Mouse (Mus musculus) heart, postnatal 0 days (tissue): ENCODE measurements at regions not wholly inside any gene's neighbourhood (a gene's known extent, or its start where the extent isn't known, plus 50 kb on each side); places are given as distances from the start of the nearest gene placed in this dataset.
"Not testable (repeated sequence)": the region's sequence is repeated elsewhere in the genome, so short reads cannot be mapped to it uniquely, and the experiment has no call there.

ENCODE experiments used
- ATAC-seq: fragments of 200-750 bp; cut with Nextera tagmentation; 2 replicates; pipeline ENCODE4 v1.8.0; 2017; ENCODE audit warnings: low read depth, moderate number of reproducible peaks, moderate library complexity; ENCODE audit not compliant: insufficient read depth
- DNase-seq: peaks from one replicate; pipeline ENCODE4 v3.0.0-alpha.2; 2016; ENCODE audit warnings: low spot score
- H3K27ac ChIP-seq: fragments of 300-500 bp; sonication (generic); 2 replicates; pipeline ENCODE4 v1.5.1; 2014; ENCODE audit warnings: low read depth, mild to moderate bottlenecking
- H3K27me3 ChIP-seq: fragments of 300-500 bp; sonication (generic); 2 replicates; pipeline ENCODE4 v1.6.1; 2014; ENCODE audit warnings: low read length, mixed read lengths; ENCODE audit not compliant: control insufficient read depth, insufficient read depth
- H3K36me3 ChIP-seq: fragments of 300-500 bp; sonication (generic); replicated peaks from 2 replicates; pipeline ENCODE4 v1.6.1; 2014; ENCODE audit warnings: low read length, mixed read lengths; ENCODE audit not compliant: control insufficient read depth, insufficient read depth
- H3K4me1 ChIP-seq: fragments of 300-500 bp; sonication (generic); 2 replicates; pipeline ENCODE4 v1.6.1; 2014; ENCODE audit warnings: antibody characterized with exemption; ENCODE audit not compliant: control insufficient read depth, insufficient read depth
- H3K4me2 ChIP-seq: fragments of 300-500 bp; sonication (generic); 2 replicates; pipeline ENCODE4 v1.6.1; 2014; ENCODE audit warnings: low read depth, mild to moderate bottlenecking, low read length, moderate library complexity
- H3K4me3 ChIP-seq: fragments of 300-500 bp; sonication (generic); 2 replicates; pipeline ENCODE4 v1.5.1; 2014; ENCODE audit warnings: low read depth, low read length
- H3K9ac ChIP-seq: fragments of 300-500 bp; sonication (generic); replicated peaks from 2 replicates; pipeline ENCODE4 v1.6.1; 2014; ENCODE audit warnings: low read depth, low read length, mixed read lengths
- H3K9me3 ChIP-seq: fragments of 300-500 bp; sonication (generic); replicated peaks from 2 replicates; pipeline ENCODE4 v1.6.1; 2016; ENCODE audit warnings: low read length; ENCODE audit not compliant: control insufficient read depth
- CTCF ChIP-seq: IDR thresholded peaks from 2 replicates; pipeline ENCODE4 v1.5.1; 2016; ENCODE audit warnings: antibody characterized with exemption, control low read depth, low read depth
- EP300 ChIP-seq: IDR thresholded peaks from 2 replicates; pipeline ENCODE4 v1.6.1; 2016; ENCODE audit warnings: antibody characterized with exemption, low read depth
- WGBS: fragments of 180-500 bp; shearing (Covaris S2); extraction: QIAGEN DNeasy Blood & Tissue Kit; methylation state at CpG from one replicate; pipeline ENCODE4 v1.1.7; 2014; 5-methylcytosine and 5-hydroxymethylcytosine counted together

DNA sequence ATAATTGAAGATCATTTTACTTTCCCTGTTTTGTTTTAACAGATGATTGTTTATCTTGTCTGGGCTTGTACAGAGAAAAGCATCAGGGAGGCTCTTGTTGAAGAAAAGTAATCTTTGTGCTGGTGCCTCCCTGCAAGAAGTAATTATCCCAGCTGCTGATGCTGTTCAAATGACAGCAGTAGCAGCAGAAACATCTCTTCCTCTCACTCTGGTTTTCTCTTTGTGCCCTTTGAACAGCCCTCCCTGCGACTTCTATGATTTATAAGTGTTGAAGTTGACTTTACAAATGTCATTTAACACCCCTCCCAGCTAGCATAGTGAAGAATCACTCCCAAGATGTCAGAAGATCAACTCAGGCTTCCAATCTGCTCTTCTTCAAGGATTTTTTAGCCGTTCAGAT lies 286.5 kb upstream of the Ghitm start:
- ATAC-seq: no peak
- Histone ChIP-seq H3K4me2 (no peak overlapping the region), H3K27ac (no peak overlapping the region), H3K9me3 (no peaks in the 10 kb centered on the region), H3K36me3 (no peaks in the 10 kb centered on the region), H3K4me3 (no peak overlapping the region), H3K27me3 (no peaks in the 10 kb centered on the region), H3K9ac (no peak overlapping the region), H3K4me1 (no peaks in the 10 kb centered on the region)
- no peak for DNase-seq
- TF ChIP-seq EP300 (no peak), CTCF (no peak)
- 39% methylated on average over 2 of the region's 2 CpGs for WGBS

DNA sequence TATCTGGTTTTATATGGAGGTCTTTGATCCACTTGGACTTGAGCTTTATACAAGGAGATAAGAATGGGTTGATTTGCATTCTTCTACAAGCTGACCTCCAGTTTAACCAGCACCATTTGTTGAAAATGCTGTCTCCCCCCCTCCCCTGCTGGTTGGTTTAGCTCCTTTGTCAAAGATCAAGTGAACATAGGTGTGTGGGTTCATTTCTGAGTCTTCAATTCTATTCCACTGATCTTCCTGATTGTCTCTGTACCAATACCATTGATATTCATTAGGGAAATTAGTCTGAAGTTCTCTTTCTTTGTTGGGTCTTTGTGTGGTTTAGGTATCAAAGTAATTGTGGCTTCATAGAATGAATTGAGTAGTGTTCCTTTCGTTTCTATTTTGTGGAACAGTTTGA lies 277.5 kb upstream of the Ghitm start:
- not testable (repeated sequence) for H3K9me3 ChIP-seq, H3K27me3 ChIP-seq, H3K4me3 ChIP-seq, H3K27ac ChIP-seq, H3K4me1 ChIP-seq, ATAC-seq, DNase-seq, H3K36me3 ChIP-seq, H3K4me2 ChIP-seq, H3K9ac ChIP-seq
- 19% methylated on average over 1 of the region's 1 CpGs for WGBS

DNA sequence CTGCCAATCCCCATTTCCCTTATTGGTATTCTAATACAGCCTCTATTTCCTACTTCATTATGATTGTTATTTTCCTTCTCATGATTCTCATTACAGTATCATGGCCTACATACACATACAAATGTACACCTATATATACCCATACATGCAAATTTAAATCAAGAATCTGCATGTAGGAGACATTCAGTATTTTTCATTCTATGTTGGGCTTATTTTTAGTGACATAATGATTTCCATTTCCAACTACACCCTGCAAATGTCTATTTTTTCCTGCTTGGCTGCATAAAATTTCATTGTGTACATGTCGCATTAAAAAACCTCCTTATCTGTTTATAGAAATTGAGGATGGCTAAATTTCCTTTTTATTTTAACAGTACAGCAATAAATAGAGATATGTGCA lies 236.9 kb upstream of the Ghitm start:
- H3K4me3 ChIP-seq: no peak overlapping the region
- TF ChIP-seq EP300: no peak
- no peak for TF ChIP-seq CTCF
- no peaks in the 10 kb centered on the region for H3K36me3 ChIP-seq
- H3K9ac ChIP-seq: no peak overlapping the region
- ATAC-seq (no peak), DNase-seq (no peak)
- H3K27me3 ChIP-seq: no peaks in the 10 kb centered on the region
- no peaks in the 10 kb centered on the region for H3K4me1 ChIP-seq
- no peaks in the 10 kb centered on the region for H3K9me3 ChIP-seq
- no peak overlapping the region for H3K27ac ChIP-seq
- no peak overlapping the region for H3K4me2 ChIP-seq
- 70% methylated on average over 1 of the region's 1 CpGs for WGBS

DNA sequence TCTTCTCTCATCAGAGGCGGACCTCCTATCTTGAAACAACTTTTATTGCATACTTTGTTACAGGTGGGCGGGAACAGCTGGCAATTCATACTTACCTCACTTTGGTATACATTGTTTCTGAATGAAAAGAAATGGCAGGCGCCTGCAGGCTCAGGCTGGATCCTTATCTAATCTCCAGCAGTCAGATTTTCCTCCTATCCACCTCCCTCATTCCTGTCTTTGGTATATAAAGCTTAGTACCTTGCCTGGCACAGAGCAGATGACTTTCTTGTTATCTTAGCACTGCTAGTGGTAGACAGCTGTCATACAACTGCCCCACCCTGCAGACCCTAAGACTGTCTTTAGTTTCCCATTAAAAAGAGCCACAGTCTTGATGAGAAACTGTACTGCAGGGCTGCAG lies 226.8 kb upstream of the Ghitm start:
- DNase-seq: no peak
- TF ChIP-seq CTCF (no peak), EP300 (no peak)
- no peak overlapping the region for H3K4me2 ChIP-seq
- H3K27me3 ChIP-seq: no peaks in the 10 kb centered on the region
- no peaks in the 10 kb centered on the region for H3K36me3 ChIP-seq
- H3K4me3 ChIP-seq: no peak overlapping the region
- no peak overlapping the region for H3K27ac ChIP-seq
- no peaks in the 10 kb centered on the region for H3K9me3 ChIP-seq
- 42% methylated on average over 3 of the region's 3 CpGs for WGBS
- ATAC-seq: no peak
- no peak overlapping the region for H3K9ac ChIP-seq
- no peaks in the 10 kb centered on the region for H3K4me1 ChIP-seq

DNA sequence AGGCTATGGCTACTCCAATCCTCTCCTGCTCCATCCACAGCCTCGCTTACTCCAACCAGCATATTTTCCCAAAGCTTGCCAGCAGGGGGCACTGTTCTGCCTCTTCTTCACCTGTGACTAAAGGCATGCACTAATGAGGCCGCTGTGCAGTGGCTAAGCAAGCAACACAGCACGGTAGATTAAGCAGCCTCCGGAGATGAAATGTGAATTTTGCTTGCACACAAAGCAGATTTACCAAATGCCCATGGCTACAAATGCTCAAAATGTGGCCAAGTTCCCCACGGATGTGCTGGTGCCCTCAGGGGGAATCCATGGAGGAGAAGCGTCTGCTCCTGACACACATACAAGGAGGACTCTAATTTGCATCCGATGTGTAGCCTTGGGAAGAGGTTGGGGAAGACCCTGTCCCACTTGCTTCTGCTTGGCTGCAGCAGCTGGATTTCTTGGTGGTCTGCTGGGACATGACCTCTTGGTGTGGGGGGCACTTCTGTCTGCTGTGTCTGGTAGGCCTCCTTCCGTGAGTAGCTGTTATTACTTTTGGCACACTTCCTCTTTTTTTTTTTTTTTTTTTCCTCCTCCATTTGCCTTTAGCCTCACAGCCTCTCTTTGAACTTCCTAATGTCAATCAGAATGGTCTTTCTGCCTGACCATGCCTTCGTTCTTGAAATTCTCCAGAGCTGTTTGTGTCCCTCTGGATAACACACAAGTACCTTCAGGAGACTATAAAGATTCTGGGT lies 221.1 kb upstream of the Ghitm start:
- Histone ChIP-seq H3K36me3 (no peaks in the 10 kb centered on the region), H3K9ac (no peak overlapping the region), H3K4me3 (no peak overlapping the region), H3K4me2 (no peak overlapping the region), H3K27ac (no peak overlapping the region), H3K27me3 (no peaks in the 10 kb centered on the region), H3K9me3 (no peaks in the 10 kb centered on the region), H3K4me1 (no peaks in the 10 kb centered on the region)
- 41% methylated on average over 9 of the region's 9 CpGs for WGBS
- TF ChIP-seq CTCF (peak; percentile 22; the same call in 1 of the 2 replicates), EP300 (no peak)
- DNase-seq (no peak), ATAC-seq (no peak)

DNA sequence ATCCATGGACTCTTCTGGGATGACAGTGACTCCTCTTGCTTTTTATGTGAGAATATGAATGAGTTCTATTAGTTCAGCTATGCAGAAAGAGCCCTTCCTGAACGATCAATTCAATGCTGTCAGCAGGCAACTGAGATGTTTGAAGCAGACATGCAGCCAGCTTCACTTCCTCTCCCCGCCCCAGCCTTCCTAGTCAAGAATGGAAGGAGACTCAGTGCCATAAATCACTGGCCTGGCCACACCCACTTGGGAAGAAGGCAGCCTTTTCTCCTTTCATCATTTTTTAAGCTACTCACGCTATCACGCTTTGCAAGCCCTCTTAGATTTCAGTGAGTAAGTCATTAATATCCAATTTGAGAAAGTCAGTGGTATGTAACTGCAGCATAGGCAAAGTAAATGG lies 188.3 kb upstream of the Ghitm start:
- Histone ChIP-seq H3K9ac (no peak overlapping the region), H3K4me1 (no peaks in the 10 kb centered on the region), H3K9me3 (no peaks in the 10 kb centered on the region), H3K4me2 (no peak overlapping the region), H3K36me3 (no peaks in the 10 kb centered on the region), H3K27me3 (no peaks in the 10 kb centered on the region), H3K4me3 (no peak overlapping the region), H3K27ac (no peak overlapping the region)
- no peak for TF ChIP-seq EP300
- TF ChIP-seq CTCF: no peak
- whole genome bisulfite sequencing: 62% methylated on average over 4 of the region's 4 CpGs
- no peak for ATAC-seq
- DNase-seq: no peak
